Mouse (Mus musculus): ENCODE results near the gene Slco1a6. TPM values are rescaled to one million over a fixed set of nuclear protein-coding genes. Genes with fewer than 3 reads are reported as not detected.
"Not testable (repeated sequence)": the region's sequence is repeated elsewhere in the genome, so short reads cannot be mapped to it uniquely, and the experiment has no call there.

The Slco1a6 gene
- total and polyA plus RNA-seq, 2 experiments from 2014 or later = not detected

- TF ChIP-seq CTCF (IDR thresholded peaks at IDR 0.05) = no peak
- WGBS = 84% methylated on average over 5 of the region's 5 CpGs
- no peaks in the 10 kb centered on the region for H3K36me3 ChIP-seq (ENCODE audit: insufficient read depth, low read length)
- no peaks in the 10 kb centered on the region for H3K4me1 ChIP-seq (ENCODE audit: insufficient read depth, low read length)
- H3K27me3 ChIP-seq (ENCODE audit: insufficient read depth, low read length) = no peaks in the 10 kb centered on the region
- H3K27ac ChIP-seq (ENCODE audit: low read depth, low read length) = no peak overlapping the region
- H3K4me2 ChIP-seq (ENCODE audit: low read depth, low read length, poor library complexity, severe bottlenecking) = no peak overlapping the region
- H3K9ac ChIP-seq (replicated peaks; ENCODE audit: low read length, poor library complexity, severe bottlenecking) = no peak overlapping the region
- no peaks in the 10 kb centered on the region for H3K9me3 ChIP-seq (ENCODE audit: low read length)
- ATAC-seq (ENCODE audit: low FRiP score) (no peak), DNase-seq (ENCODE audit: low spot score) (no peak)
- no peak overlapping the region for H3K4me3 ChIP-seq (ENCODE audit: low read depth, low read length)
Measured at GRCm38 (mm10) chr6:142163406-142163805, 44.9 kb downstream of the Slco1a6 start.

GRCm38 (mm10) chr6:142161171-142161570, 47.1 kb downstream of the Slco1a6 start:
- DNase-seq (ENCODE audit: low spot score) (no peak), ATAC-seq (ENCODE audit: low FRiP score) (no peak)
- Histone ChIP-seq H3K27ac (ENCODE audit: low read depth, low read length) (no peak overlapping the region), H3K9me3 (ENCODE audit: low read length) (no peaks in the 10 kb centered on the region), H3K9ac (replicated peaks; ENCODE audit: low read length, poor library complexity, severe bottlenecking) (no peak overlapping the region), H3K36me3 (ENCODE audit: insufficient read depth, low read length) (no peaks in the 10 kb centered on the region), H3K4me3 (ENCODE audit: low read depth, low read length) (no peak overlapping the region), H3K4me1 (ENCODE audit: insufficient read depth, low read length) (no peaks in the 10 kb centered on the region), H3K4me2 (ENCODE audit: low read depth, low read length, poor library complexity, severe bottlenecking) (no peak overlapping the region), H3K27me3 (ENCODE audit: insufficient read depth, low read length) (no peaks in the 10 kb centered on the region)
- TF ChIP-seq CTCF (IDR thresholded peaks at IDR 0.05) = no peak
- 88% methylated on average over 2 of the region's 2 CpGs for WGBS

DNA sequence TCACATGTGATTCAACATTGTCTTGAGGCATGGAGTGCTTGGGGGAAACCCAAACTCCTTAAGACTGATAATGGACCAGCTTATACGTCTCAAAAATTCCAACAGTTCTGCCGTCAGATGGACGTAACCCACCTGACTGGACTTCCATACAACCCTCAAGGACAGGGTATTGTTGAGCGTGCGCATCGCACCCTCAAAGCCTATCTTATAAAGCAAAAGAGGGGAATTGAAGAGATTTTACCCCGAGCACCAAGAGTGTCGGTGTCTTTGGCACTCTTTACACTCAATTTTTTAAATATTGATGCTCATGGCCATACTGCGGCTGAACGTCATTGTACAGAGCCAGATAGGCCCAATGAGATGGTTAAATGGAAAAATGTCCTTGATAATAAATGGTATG, 54.2 kb downstream of the Slco1a6 start:
- H3K9ac ChIP-seq (replicated peaks; ENCODE audit: low read length, poor library complexity, severe bottlenecking); DNase-seq (ENCODE audit: low spot score); H3K9me3 ChIP-seq (ENCODE audit: low read length); ATAC-seq (ENCODE audit: low FRiP score); H3K4me1 ChIP-seq (ENCODE audit: insufficient read depth, low read length); H3K27me3 ChIP-seq (ENCODE audit: insufficient read depth, low read length); H3K27ac ChIP-seq (ENCODE audit: low read depth, low read length); H3K36me3 ChIP-seq (ENCODE audit: insufficient read depth, low read length); H3K4me2 ChIP-seq (ENCODE audit: low read depth, low read length, poor library complexity, severe bottlenecking); H3K4me3 ChIP-seq (ENCODE audit: low read depth, low read length): not testable (repeated sequence)
- 100% methylated on average over 2 of the region's 10 CpGs for WGBS

DNA sequence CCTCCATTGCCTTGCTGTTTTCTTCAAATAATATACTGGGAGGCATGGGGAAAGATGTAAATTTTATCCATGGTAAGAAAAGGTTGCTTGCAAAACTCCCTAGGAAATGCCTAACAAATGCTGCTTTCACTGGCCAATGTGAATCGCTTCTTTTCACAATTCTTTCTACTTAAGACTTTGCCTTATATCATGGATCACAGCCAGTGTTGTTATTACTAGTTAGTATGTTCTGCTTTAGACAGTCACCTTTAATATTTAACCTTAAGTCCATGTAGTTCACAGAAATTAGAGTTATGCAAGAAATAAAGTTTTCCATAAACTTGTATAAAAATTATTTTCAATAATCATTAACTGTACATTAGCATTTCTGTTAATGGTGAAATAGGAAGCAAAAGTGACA, 60.0 kb downstream of the Slco1a6 start:
- Histone ChIP-seq H3K27ac (ENCODE audit: low read depth, low read length) (no peak overlapping the region), H3K9ac (replicated peaks; ENCODE audit: low read length, poor library complexity, severe bottlenecking) (no peak overlapping the region), H3K4me1 (ENCODE audit: insufficient read depth, low read length) (no peaks in the 10 kb centered on the region), H3K27me3 (ENCODE audit: insufficient read depth, low read length) (no peaks in the 10 kb centered on the region), H3K4me2 (ENCODE audit: low read depth, low read length, poor library complexity, severe bottlenecking) (no peak overlapping the region), H3K36me3 (ENCODE audit: insufficient read depth, low read length) (no peaks in the 10 kb centered on the region), H3K9me3 (ENCODE audit: low read length) (no peaks in the 10 kb centered on the region), H3K4me3 (ENCODE audit: low read depth, low read length) (no peak overlapping the region)
- 100% methylated on average over 1 of the region's 1 CpGs for WGBS
- DNase-seq (ENCODE audit: low spot score) = no peak
- ATAC-seq (ENCODE audit: low FRiP score) = no peak
- no peak for TF ChIP-seq CTCF (IDR thresholded peaks at IDR 0.05)

DNA sequence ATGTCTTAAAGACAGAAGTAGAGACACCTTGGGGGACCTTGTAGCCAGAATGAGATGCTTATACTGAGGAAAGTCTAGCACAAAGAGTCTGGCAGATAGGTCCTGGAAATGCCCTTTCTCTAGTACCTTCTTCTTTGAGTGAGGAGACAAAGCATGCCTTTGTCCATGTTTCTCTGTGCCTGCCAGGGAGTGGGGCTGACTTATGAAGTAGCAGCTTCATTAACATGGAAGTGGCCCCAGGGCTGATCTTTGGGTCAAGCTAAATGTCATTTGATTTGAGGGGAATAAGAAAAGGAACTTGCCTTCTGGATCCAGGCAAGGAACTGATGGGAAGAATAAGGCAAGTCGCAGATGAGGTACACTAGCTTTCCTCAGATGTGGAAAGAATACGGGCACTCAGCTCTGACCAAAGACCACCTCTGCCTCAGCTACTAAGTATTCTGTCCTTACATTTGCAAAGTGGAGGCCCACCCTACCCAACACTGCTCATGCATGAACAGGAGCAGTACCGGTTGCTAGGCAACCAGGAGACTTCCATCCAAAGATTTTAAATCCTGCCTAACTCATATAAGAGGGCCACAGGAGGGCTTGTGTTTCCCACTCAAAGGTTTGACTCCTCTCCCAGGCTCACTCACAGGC, 96.5 kb downstream of the Slco1a6 start:
- H3K9ac ChIP-seq (replicated peaks; ENCODE audit: low read length, poor library complexity, severe bottlenecking) = no peak overlapping the region
- 16% methylated on average over 3 of the region's 3 CpGs for WGBS
- H3K9me3 ChIP-seq (ENCODE audit: low read length) = no peaks in the 10 kb centered on the region
- no peak for TF ChIP-seq CTCF (IDR thresholded peaks at IDR 0.05)
- H3K27ac ChIP-seq (ENCODE audit: low read depth, low read length) = no peak overlapping the region
- H3K4me3 ChIP-seq (ENCODE audit: low read depth, low read length) = no peak overlapping the region
- H3K4me2 ChIP-seq (ENCODE audit: low read depth, low read length, poor library complexity, severe bottlenecking) = no peak overlapping the region
- H3K36me3 ChIP-seq (ENCODE audit: insufficient read depth, low read length) = no peaks in the 10 kb centered on the region
- peaks cover 8% of the 10 kb centered on the region; the same call in 1 of the 2 replicates for H3K4me1 ChIP-seq (ENCODE audit: insufficient read depth, low read length)
- ATAC-seq (ENCODE audit: low FRiP score) = peak; percentile 92
- H3K27me3 ChIP-seq (ENCODE audit: insufficient read depth, low read length) = no peaks in the 10 kb centered on the region
- peak; percentile 83 for DNase-seq (ENCODE audit: low spot score)

- DNase-seq (ENCODE audit: low spot score) (no peak), ATAC-seq (ENCODE audit: low FRiP score) (no peak)
- Histone ChIP-seq H3K27me3 (ENCODE audit: insufficient read depth, low read length) (no peaks in the 10 kb centered on the region), H3K4me1 (ENCODE audit: insufficient read depth, low read length) (no peaks in the 10 kb centered on the region), H3K9me3 (ENCODE audit: low read length) (no peaks in the 10 kb centered on the region), H3K4me2 (ENCODE audit: low read depth, low read length, poor library complexity, severe bottlenecking) (no peak overlapping the region), H3K4me3 (ENCODE audit: low read depth, low read length) (no peak overlapping the region), H3K9ac (replicated peaks; ENCODE audit: low read length, poor library complexity, severe bottlenecking) (no peak overlapping the region), H3K36me3 (ENCODE audit: insufficient read depth, low read length) (no peaks in the 10 kb centered on the region), H3K27ac (ENCODE audit: low read depth, low read length) (no peak overlapping the region)
- no peak for TF ChIP-seq CTCF (IDR thresholded peaks at IDR 0.05)
- 85% methylated on average over 3 of the region's 3 CpGs for WGBS
Measured at GRCm38 (mm10) chr6:142091126-142091525, 117.2 kb downstream of the Slco1a6 start.

GRCm38 (mm10) chr6:142058281-142058680, 150.0 kb downstream of the Slco1a6 start:
- H3K27me3 ChIP-seq (ENCODE audit: insufficient read depth, low read length); H3K9ac ChIP-seq (replicated peaks; ENCODE audit: low read length, poor library complexity, severe bottlenecking); H3K4me1 ChIP-seq (ENCODE audit: insufficient read depth, low read length); H3K4me2 ChIP-seq (ENCODE audit: low read depth, low read length, poor library complexity, severe bottlenecking); H3K27ac ChIP-seq (ENCODE audit: low read depth, low read length); H3K9me3 ChIP-seq (ENCODE audit: low read length); ATAC-seq (ENCODE audit: low FRiP score); DNase-seq (ENCODE audit: low spot score); H3K4me3 ChIP-seq (ENCODE audit: low read depth, low read length); H3K36me3 ChIP-seq (ENCODE audit: insufficient read depth, low read length): not testable (repeated sequence)
- 94% methylated on average over 3 of the region's 3 CpGs for WGBS
